Mouse (Mus musculus) neural tube, postnatal 0 days (tissue): ENCODE results near the gene Gm13078. TPM values are rescaled to one million over a fixed set of nuclear protein-coding genes. Genes with fewer than 3 reads are reported as not detected.

Experiments
- polyA plus RNA-seq: library from polyadenylated mRNA; unstranded; fragments of >200 nt; fragmentation: Nextera tagmentation; extraction: Ambion mirVana; gene quantifications from 2 replicates; pipeline ENCODE4 v1.2.1, GENCODE M21; 2015

Gm13078 gene
- polyA plus RNA-seq: not detected in 2 replicates

GRCm38 (mm10) chr4:143719155-143719554 is at the start of gene Gm13078:
TSS of gene Gm13078 (plus strand) at chr4:143719455.

GRCm38 (mm10) chr4:143702611-143703010 is 16.6 kb upstream of the Gm13078 start, which contains the start of gene Gm13089:
TSS of gene Gm13089 (minus strand) at chr4:143702711.

Other genes with a start within 250 kb of the Gm13078 start
- gene Gm13043, start 208.1 kb upstream of the Gm13078 start, polyA plus RNA-seq: not detected in 2 replicates
- gene Gm13040, start 183.5 kb upstream of the Gm13078 start, polyA plus RNA-seq: not detected in 2 replicates
- not detected in 2 replicates for gene BC080695, start 167.8 kb upstream of the Gm13078 start, polyA plus RNA-seq
- gene Gm13057, start 167.7 kb upstream of the Gm13078 start, polyA plus RNA-seq: not detected in 2 replicates
- gene Gm13083, start 104.5 kb upstream of the Gm13078 start, polyA plus RNA-seq: not detected in 2 replicates
- gene Gm13088, start 62.2 kb upstream of the Gm13078 start, polyA plus RNA-seq: not detected in 2 replicates
- not detected in 2 replicates for gene Gm13089, start 16.7 kb upstream of the Gm13078 start, polyA plus RNA-seq
- not detected in 2 replicates for gene Gm13023, start 69.9 kb downstream of the Gm13078 start, polyA plus RNA-seq
- gene Gm13084, start 96.6 kb downstream of the Gm13078 start, polyA plus RNA-seq: not detected in 2 replicates
- not detected in 2 replicates for gene Gm13103, start 127.0 kb downstream of the Gm13078 start, polyA plus RNA-seq
- gene Pramef6, start 180.9 kb downstream of the Gm13078 start, polyA plus RNA-seq: not detected in 2 replicates
- gene Pramef25, start 231.6 kb downstream of the Gm13078 start, polyA plus RNA-seq: not detected in 2 replicates
- not detected in 2 replicates for gene Gm13101, start 247.5 kb downstream of the Gm13078 start, polyA plus RNA-seq